Mouse (Mus musculus): ENCODE results near the gene Cyp2j9. TPM values are rescaled to one million over a fixed set of nuclear protein-coding genes. Genes with fewer than 3 reads are reported as not detected.

Gene Cyp2j9
- polyA plus RNA-seq, 1 experiment from 2014 or later = 4.6 TPM

GRCm38 (mm10) chr4:96559781-96560180 is 31.6 kb downstream of the Cyp2j9 start:
- H3K4me3 ChIP-seq (ENCODE audit: low read length) = no peak overlapping the region
- no peak overlapping the region for H3K9ac ChIP-seq (replicated peaks; ENCODE audit: low read length)
- 93% methylated on average over 1 of the region's 1 CpGs for WGBS
- H3K27me3 ChIP-seq (ENCODE audit: insufficient read depth, low read length) = no peaks in the 10 kb centered on the region
- no peaks in the 10 kb centered on the region for H3K4me1 ChIP-seq (ENCODE audit: insufficient read depth, low read length)
- no peaks in the 10 kb centered on the region for H3K9me3 ChIP-seq (ENCODE audit: low read length)
- no peak overlapping the region for H3K27ac ChIP-seq (ENCODE audit: low read length)
- no peak for ATAC-seq (ENCODE audit: low FRiP score, low TSS enrichment)
- H3K36me3 ChIP-seq (ENCODE audit: insufficient read depth, low read length) = no peaks in the 10 kb centered on the region
- H3K4me2 ChIP-seq (replicated peaks; ENCODE audit: low read depth, low read length) = no peak overlapping the region

- Histone ChIP-seq H3K36me3 (ENCODE audit: insufficient read depth, low read length) (no peaks in the 10 kb centered on the region), H3K4me3 (ENCODE audit: low read length) (peak within 1 kb of the TSS; percentile 75), H3K4me2 (replicated peaks; ENCODE audit: low read depth, low read length) (peak within 1 kb of the TSS; percentile 80), H3K27ac (ENCODE audit: low read length) (peak within 1 kb of the TSS; percentile 31), H3K9me3 (ENCODE audit: low read length) (no peaks in the 10 kb centered on the region), H3K9ac (replicated peaks; ENCODE audit: low read length) (peak within 1 kb of the TSS; percentile 84), H3K27me3 (ENCODE audit: insufficient read depth, low read length) (no peaks in the 10 kb centered on the region), H3K4me1 (ENCODE audit: insufficient read depth, low read length) (0 out of 2 replicates have a peak, but pooled peaks cover 12% of the 10 kb centered on the region)
- ATAC-seq (ENCODE audit: low FRiP score, low TSS enrichment) = peak; percentile 99
- WGBS = 1% methylated on average over 16 of the region's 16 CpGs
Measured at GRCm38 (mm10) chr4:96553133-96553819, 38.1 kb downstream of the Cyp2j9 start, which contains the start of gene Cyp2j6. Gene Cyp2j6, minus strand, starts transcription at chr4:96553661.

- H3K9me3 ChIP-seq (ENCODE audit: low read length) = no peaks in the 10 kb centered on the region
- no peak overlapping the region for H3K27ac ChIP-seq (ENCODE audit: low read length)
- no peak for ATAC-seq (ENCODE audit: low FRiP score, low TSS enrichment)
- 0 out of 2 replicates have a peak, but pooled peaks cover 12% of the 10 kb centered on the region for H3K4me1 ChIP-seq (ENCODE audit: insufficient read depth, low read length)
- 0 out of 2 replicates have a peak overlapping the region, but pooled peaks have one; percentile 3 for H3K4me3 ChIP-seq (ENCODE audit: low read length)
- no peak overlapping the region for H3K9ac ChIP-seq (replicated peaks; ENCODE audit: low read length)
- peak overlapping the region; percentile 28 for H3K4me2 ChIP-seq (replicated peaks; ENCODE audit: low read depth, low read length)
- no peaks in the 10 kb centered on the region for H3K36me3 ChIP-seq (ENCODE audit: insufficient read depth, low read length)
- 89% methylated on average over 3 of the region's 3 CpGs for WGBS
- no peaks in the 10 kb centered on the region for H3K27me3 ChIP-seq (ENCODE audit: insufficient read depth, low read length)
Measured at GRCm38 (mm10) chr4:96551619-96552018, 39.8 kb downstream of the Cyp2j9 start.

- 75% methylated on average over 1 of the region's 1 CpGs for WGBS
- no peak overlapping the region for H3K27ac ChIP-seq (ENCODE audit: low read length)
- H3K4me1 ChIP-seq (ENCODE audit: insufficient read depth, low read length) = 0 out of 2 replicates have a peak, but pooled peaks cover under 1% of the 10 kb centered on the region
- H3K4me2 ChIP-seq (replicated peaks; ENCODE audit: low read depth, low read length) = no peak overlapping the region
- no peak overlapping the region for H3K9ac ChIP-seq (replicated peaks; ENCODE audit: low read length)
- H3K9me3 ChIP-seq (ENCODE audit: low read length) = no peaks in the 10 kb centered on the region
- no peak for ATAC-seq (ENCODE audit: low FRiP score, low TSS enrichment)
- H3K4me3 ChIP-seq (ENCODE audit: low read length) = no peak overlapping the region
- H3K27me3 ChIP-seq (ENCODE audit: insufficient read depth, low read length) = no peaks in the 10 kb centered on the region
- H3K36me3 ChIP-seq (ENCODE audit: insufficient read depth, low read length) = no peaks in the 10 kb centered on the region
Measured at GRCm38 (mm10) chr4:96545976-96546375, 45.4 kb downstream of the Cyp2j9 start.

GRCm38 (mm10) chr4:96525772-96526171 is 65.6 kb downstream of the Cyp2j9 start:
- ATAC-seq (ENCODE audit: low FRiP score, low TSS enrichment) = no peak

GRCm38 (mm10) chr4:96522256-96522655 is 69.1 kb downstream of the Cyp2j9 start:
- WGBS = 87% methylated on average over 2 of the region's 2 CpGs
- Histone ChIP-seq H3K4me3 (ENCODE audit: low read length) (no peak overlapping the region), H3K9me3 (ENCODE audit: low read length) (no peaks in the 10 kb centered on the region), H3K27me3 (ENCODE audit: insufficient read depth, low read length) (no peaks in the 10 kb centered on the region), H3K4me1 (ENCODE audit: insufficient read depth, low read length) (no peaks in the 10 kb centered on the region), H3K36me3 (ENCODE audit: insufficient read depth, low read length) (peaks cover 7% of the 10 kb centered on the region; the same call in 1 of the 2 replicates), H3K4me2 (replicated peaks; ENCODE audit: low read depth, low read length) (no peak overlapping the region), H3K9ac (replicated peaks; ENCODE audit: low read length) (no peak overlapping the region), H3K27ac (ENCODE audit: low read length) (no peak overlapping the region)
- ATAC-seq (ENCODE audit: low FRiP score, low TSS enrichment) = no peak

More at GRCm38 (mm10) chr4:96525772-96526171, 65.6 kb downstream of the Cyp2j9 start:
- H3K36me3 ChIP-seq (ENCODE audit: insufficient read depth, low read length) = 0 out of 2 replicates have a peak, but pooled peaks cover 4% of the 10 kb centered on the region
- H3K4me2 ChIP-seq (replicated peaks; ENCODE audit: low read depth, low read length) = no peak overlapping the region
- H3K9me3 ChIP-seq (ENCODE audit: low read length) = no peaks in the 10 kb centered on the region
- no peak overlapping the region for H3K9ac ChIP-seq (replicated peaks; ENCODE audit: low read length)
- H3K4me1 ChIP-seq (ENCODE audit: insufficient read depth, low read length) = no peaks in the 10 kb centered on the region
- H3K4me3 ChIP-seq (ENCODE audit: low read length) = no peak overlapping the region
- 12% methylated on average over 1 of the region's 1 CpGs for WGBS
- H3K27me3 ChIP-seq (ENCODE audit: insufficient read depth, low read length) = no peaks in the 10 kb centered on the region
- no peak overlapping the region for H3K27ac ChIP-seq (ENCODE audit: low read length)

Other genes starting within 250 kb of the Cyp2j9 start
- 6.8 and 8.2 TPM in 2 replicates for gene Cyp2j11, start 242.9 kb downstream of the Cyp2j9 start, polyA plus RNA-seq (2015; fragmentation: Nextera tagmentation; extraction: Ambion mirVana)
- gene Cyp2j8, start 84.2 kb downstream of the Cyp2j9 start, polyA plus RNA-seq (2015; fragmentation: Nextera tagmentation; extraction: Ambion mirVana) = not detected in 2 replicates
- 17.9 and 19.8 TPM in 2 replicates for gene Cyp2j6, start 37.9 kb downstream of the Cyp2j9 start, polyA plus RNA-seq (2015; fragmentation: Nextera tagmentation; extraction: Ambion mirVana)
- 19.8 and 28.2 TPM in 2 replicates for gene Cyp2j5, start 72.6 kb upstream of the Cyp2j9 start, polyA plus RNA-seq (2015; fragmentation: Nextera tagmentation; extraction: Ambion mirVana)
- not detected in 2 replicates for gene Gm12695, start 193.6 kb upstream of the Cyp2j9 start, polyA plus RNA-seq (2015; fragmentation: Nextera tagmentation; extraction: Ambion mirVana)

Data from kidney, embryonic 16.5 days (tissue).